In genomic region chr16:38403639-38404038, GRCm38 (mm10) we compare ENCODE assay signal across 16 mouse cellular contexts. TPM values are rescaled to one million over a fixed set of nuclear protein-coding genes. Genes with fewer than 3 reads are reported as not detected.
DNase-seq lines count a peak whose midpoint lies in the region; ATAC-seq lines count a peak whose summit lies in the region.
"Had no signal": no experiment of that assay in that cellular context is flagged by ENCODE, and none has a peak within 500 bp of the region (broad histone marks: within the 10 kb centered on the region; RNA-seq: fewer than 3 reads in every experiment).

No protein-coding gene starts in this region.

- ATAC-seq in granulocyte monocyte progenitor cell, adult 5-6 weeks (replicated peaks; ENCODE audit: poor library complexity, severe bottlenecking), result peak; percentile 84
- ATAC-seq: forebrain, embryonic 13.5 days had no signal

- DNase-seq in 416B (ENCODE audit: low read depth), result peak; percentile 95
- peak; percentile 66 to 67 for DNase-seq in B cell, adult 2 months
- DNase-seq in natural killer cell, adult 2 months (ENCODE audit: low spot score in 2 of 2), result peak; percentile 71 to 73
- no peak for DNase-seq in cerebellum, adult 8-10 months
- DNase-seq in layer of hippocampus, adult 9-11 months, result no peak
- no peak for DNase-seq in Muller cell, postnatal 12 days (ENCODE audit: inconsistent ontology term)
- no peak for DNase-seq in adipocyte (ENCODE audit: low spot score)
- DNase-seq: cerebellum, postnatal 14 days; gastrocnemius, postnatal 10 days; kidney, adult 8-10 months; right cerebral cortex, adult 18-20 months had no signal

RNA-seq across cellular contexts. Expression of gene Pla1a, which starts 29.3 kb away (rescaled TPM):
- total RNA-seq in granulocyte monocyte progenitor cell, adult 5-6 weeks (2014; fragmentation: Nextera tagmentation), result not detected in 2 replicates
- not detected in 2 replicates for total RNA-seq in granulocyte monocyte progenitor cell, adult 5-6 weeks (2017)
- total RNA-seq: MEL had no signal

RNA-seq across cellular contexts. Expression of gene Popdc2, which starts 41.6 kb away (rescaled TPM):
- total RNA-seq in granulocyte monocyte progenitor cell, adult 5-6 weeks (2014; fragmentation: Nextera tagmentation), result not detected in 2 replicates
- total RNA-seq in granulocyte monocyte progenitor cell, adult 5-6 weeks (2017), result not detected in 2 replicates

RNA-seq across cellular contexts. Expression of gene Adprh, which starts 48.9 kb away (rescaled TPM):
- 18.9 and 31.5 TPM in 2 replicates for total RNA-seq in granulocyte monocyte progenitor cell, adult 5-6 weeks (2014; fragmentation: Nextera tagmentation)
- total RNA-seq in granulocyte monocyte progenitor cell, adult 5-6 weeks (2017), result 10.8 and 15.0 TPM in 2 replicates

RNA-seq across cellular contexts. Expression of gene Cd80, which starts 51.7 kb away (rescaled TPM):
- total RNA-seq in granulocyte monocyte progenitor cell, adult 5-6 weeks (2014; fragmentation: Nextera tagmentation), result 0.21 TPM in 1 of 2 replicates, not detected in the other
- 0.52 TPM in 1 of 2 replicates, not detected in the other for total RNA-seq in granulocyte monocyte progenitor cell, adult 5-6 weeks (2017)

RNA-seq across cellular contexts. Expression of gene Gm21987, which starts 56.8 kb away (rescaled TPM):
- not detected in 2 replicates for total RNA-seq in granulocyte monocyte progenitor cell, adult 5-6 weeks (2014; fragmentation: Nextera tagmentation)
- not detected in 2 replicates for total RNA-seq in granulocyte monocyte progenitor cell, adult 5-6 weeks (2017)
- total RNA-seq: gastrocnemius, postnatal 10 days; layer of hippocampus, adult 2 months; left cerebral cortex, postnatal 14 days; MEL had no signal

Comparison
In these comparisons a context has a peak if more than half of its experiments do, and no peak if none do; other contexts are left out.
1. DNase-seq: peak in 416B (single experiment), B cell, adult 2 months (2 of 2) and natural killer cell, adult 2 months (2 of 2); none in cerebellum, adult 8-10 months (single experiment), layer of hippocampus, adult 9-11 months (single experiment), Muller cell, postnatal 12 days (single experiment) and adipocyte (single experiment).